Mouse (Mus musculus): ENCODE data around the gene Rims3. TPM values are rescaled to one million over a fixed set of nuclear protein-coding genes. Genes with fewer than 3 reads are reported as not detected.

Gene Rims3
- total RNA-seq (2021), result 10 to 100 TPM; 74.4 to 75.8 TPM

DNA sequence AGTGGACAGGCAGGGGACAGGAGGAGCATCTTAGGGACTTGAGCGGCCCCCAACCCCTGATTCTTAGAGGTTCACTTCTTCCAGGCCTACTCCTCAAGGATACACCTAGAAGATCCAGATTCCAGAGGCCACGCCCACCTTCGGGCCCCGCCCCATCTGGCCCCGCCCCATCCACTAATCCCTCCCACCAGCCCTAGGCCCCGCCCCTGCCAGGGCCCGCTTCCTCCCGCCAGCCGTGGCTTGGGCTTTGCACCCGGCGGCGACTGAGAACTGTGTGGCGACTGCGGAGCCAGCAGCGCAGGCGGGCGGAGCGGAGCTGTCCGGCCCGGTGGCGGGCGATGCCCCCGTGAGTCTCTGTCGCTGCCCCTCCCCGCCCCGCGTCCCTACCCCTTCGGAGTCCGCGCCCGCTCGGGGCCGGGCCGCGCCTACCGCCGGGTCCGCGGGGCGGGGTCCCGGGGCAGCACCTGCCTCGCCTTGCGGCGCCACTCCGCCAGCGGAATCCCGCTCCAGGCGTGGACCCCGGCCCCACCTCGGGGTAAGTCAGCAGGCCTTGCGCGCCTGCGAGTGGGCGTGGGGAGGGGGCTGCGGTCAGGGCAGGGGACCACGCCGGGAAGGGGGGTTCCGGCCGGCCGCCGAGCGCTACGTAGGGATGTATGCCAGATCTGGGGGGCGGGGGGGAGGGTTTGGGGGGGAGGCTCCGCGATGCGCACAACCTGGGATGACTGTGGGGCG, at the start of gene Rims3:
Gene Rims3, plus strand, starts transcription at position 229 of the 732 bp plus-strand sequence.
- DNase-seq, result peak; percentile 76

DNA sequence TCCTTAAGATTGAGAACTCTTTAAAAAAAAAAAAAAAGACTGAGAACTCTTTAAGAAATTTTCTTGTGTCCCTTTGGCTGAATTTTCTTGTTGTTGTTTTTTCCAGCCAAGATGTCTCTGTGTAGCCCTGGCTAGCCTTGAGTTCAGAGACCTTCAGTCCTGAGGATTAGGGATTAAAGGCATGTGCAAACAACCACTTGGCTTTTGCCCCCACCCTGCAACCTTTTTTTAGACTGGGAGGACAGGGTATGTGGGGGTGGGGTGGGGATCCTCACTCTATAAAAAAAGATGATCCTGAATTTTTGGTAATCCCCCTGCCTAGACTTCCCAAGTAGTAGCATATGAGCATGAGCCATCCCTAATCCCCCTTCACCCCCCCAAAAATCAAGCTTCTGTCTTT, 48.8 kb upstream of the Rims3 start:
- intact Hi-C loops (cut with DNase I), result no loop called here
- DNase-seq, result no peak

More for the DNA sequence above, at the start of gene Rims3:
- intact Hi-C loops (cut with DNase I), result loop anchor here (5.0 kb wide), 2 partner anchors 33 to 53 kb away; no protein-coding TSS in a partner anchor

DNA sequence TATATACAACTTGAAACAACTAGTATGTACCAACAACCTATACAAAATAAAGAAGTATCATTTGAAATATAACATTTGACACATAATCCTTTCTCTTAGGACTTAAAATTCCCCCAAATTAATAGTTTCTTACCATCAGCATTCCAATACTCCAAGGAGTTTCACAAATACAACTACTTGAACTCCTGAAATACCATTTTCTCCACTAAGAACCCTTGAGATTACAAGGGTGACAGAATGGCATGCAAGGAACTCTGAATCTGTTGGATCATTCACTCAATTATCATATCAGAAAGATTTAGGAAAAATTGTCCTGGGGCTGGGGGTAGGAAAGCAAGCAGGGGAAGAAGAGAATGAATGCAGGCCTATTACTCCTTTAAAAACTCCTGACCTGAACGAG, 40.9 kb upstream of the Rims3 start:
- intact Hi-C loops (cut with DNase I), result no loop called here
- DNase-seq, result no peak

- no peak for DNase-seq
- intact Hi-C loops (cut with DNase I), result no loop called here
These were observed 40.4 kb upstream of the Rims3 start for GRCm38 (mm10) chr4:120814171-120814570.

DNA sequence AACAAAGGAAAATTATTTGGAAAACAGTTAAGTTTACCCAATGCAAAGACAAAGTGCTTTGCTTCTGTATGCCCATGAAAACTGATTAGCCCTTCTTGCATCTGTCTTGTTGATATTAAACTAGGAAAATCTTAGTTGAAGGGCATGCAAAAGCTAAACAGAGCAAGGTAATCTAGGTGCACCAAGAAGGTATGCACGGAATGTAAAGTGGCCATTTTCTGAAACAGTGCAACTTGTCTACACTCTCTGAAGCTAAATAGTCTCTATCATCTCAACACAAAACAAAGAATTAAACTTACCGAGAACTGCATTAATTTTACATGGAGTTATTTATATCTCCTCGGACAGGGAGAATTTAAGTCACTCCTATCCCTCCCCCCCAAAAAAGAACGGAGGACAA, 39.5 kb upstream of the Rims3 start:
- intact Hi-C loops (cut with DNase I), result no loop called here
- no peak for DNase-seq

GRCm38 (mm10) chr4:120815622-120816334, 38.8 kb upstream of the Rims3 start:
- intact Hi-C loops (cut with DNase I), result no loop called here
- DNase-seq, result peak; percentile 71

- DNase-seq, result no peak
- intact Hi-C loops (cut with DNase I), result no loop called here
These were observed 37.4 kb upstream of the Rims3 start for GRCm38 (mm10) chr4:120817002-120817774.

- no peak for DNase-seq
These were observed 36.7 kb upstream of the Rims3 start for GRCm38 (mm10) chr4:120817951-120818350.

DNA sequence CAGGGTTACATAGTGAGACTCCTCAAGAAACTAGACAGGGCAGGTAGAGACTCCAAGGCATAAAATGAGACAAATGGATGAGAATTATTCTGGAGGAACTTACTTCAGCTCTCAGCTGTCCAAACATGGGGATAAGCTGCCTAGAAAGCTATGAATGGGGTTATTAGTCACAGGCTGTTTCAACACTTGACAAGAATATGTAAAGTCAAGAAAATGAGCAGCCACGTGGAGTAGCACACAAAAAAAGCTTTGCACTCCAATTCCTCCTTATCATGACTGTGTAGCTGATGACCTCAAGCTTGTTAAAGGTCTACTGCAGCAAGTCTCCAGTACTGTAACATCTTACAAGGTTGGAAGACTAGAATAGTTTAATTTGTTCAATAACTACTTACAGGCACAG, 35.3 kb upstream of the Rims3 start:
- DNase-seq, result no peak
- intact Hi-C loops (cut with DNase I), result no loop called here

More at GRCm38 (mm10) chr4:120817951-120818350, 36.7 kb upstream of the Rims3 start:
- intact Hi-C loops (cut with DNase I), result no loop called here

DNA sequence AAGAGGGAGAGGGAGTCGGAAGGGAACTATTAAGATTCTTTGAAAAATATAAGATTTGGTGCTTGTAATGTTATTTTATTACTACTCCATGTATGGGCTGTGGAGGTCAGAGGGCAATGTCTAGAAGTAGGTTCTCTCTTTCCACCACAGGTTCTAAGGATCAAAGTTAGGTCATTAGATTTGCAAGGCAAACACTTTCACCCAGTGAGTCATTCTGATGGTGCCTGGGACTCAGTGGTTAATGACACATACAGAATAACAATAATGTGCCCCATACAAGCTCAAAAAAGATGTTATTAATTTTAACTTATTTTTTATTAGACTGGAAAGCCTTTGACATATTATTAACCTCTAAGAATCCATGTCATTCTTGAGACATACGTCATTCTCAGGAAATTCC, 34.7 kb upstream of the Rims3 start:
- intact Hi-C loops (cut with DNase I), result no loop called here

GRCm38 (mm10) chr4:120822191-120822911, 32.3 kb upstream of the Rims3 start:
- DNase-seq, result no peak
- intact Hi-C loops (cut with DNase I), result no loop called here

More for the DNA sequence above, 34.7 kb upstream of the Rims3 start:
- DNase-seq, result no peak

- intact Hi-C loops (cut with DNase I), result no loop called here
- DNase-seq, result peak; percentile 99
These were observed 29.5 kb upstream of the Rims3 start for GRCm38 (mm10) chr4:120825100-120825553.

GRCm38 (mm10) chr4:120825577-120826326, 28.9 kb upstream of the Rims3 start:
- DNase-seq, result peak; percentile 99
- intact Hi-C loops (cut with DNase I), result no loop called here

DNA sequence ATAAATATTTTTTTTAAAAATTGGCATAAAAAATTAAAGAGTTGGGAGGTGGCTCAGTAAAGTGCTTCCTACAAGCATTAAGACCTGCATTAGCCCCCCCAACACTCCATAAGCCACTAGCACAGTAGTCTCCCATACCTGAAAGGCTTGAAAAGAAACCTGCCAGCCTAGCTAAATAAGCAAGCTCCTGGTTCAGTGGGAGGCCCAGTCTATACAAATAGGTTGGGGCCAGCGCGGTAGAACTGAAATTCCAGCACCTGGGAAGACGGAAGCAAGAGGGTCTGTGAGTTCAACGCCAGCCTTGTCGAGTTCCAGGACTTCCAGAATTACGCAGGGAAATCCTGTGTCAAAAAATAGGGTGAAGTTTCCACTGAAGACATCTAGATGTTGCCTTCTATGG, 28.2 kb upstream of the Rims3 start:
- intact Hi-C loops (cut with DNase I), result no loop called here
- no peak for DNase-seq

DNA sequence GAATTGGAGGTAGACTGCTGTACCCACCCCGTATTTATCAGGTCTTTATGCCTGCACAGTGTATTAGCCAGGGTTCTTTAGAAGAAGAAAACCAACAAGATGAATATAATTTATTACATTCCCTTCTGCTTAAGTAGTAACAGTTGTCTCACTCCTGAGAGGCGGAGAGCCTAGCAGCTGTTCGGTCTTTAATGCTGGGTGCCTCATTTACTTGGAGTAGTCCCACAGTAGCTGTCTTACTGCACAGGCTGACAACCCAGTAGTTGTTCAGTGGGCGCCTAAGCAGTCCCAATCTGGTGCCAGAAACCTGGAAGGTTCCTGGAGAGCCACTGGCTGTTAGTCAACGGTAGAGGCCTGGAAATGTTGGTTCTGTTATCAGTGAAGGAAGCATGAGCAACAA, 23.8 kb upstream of the Rims3 start:
- intact Hi-C loops (cut with DNase I), result no loop called here
- DNase-seq, result no peak

- DNase-seq, result no peak
- intact Hi-C loops (cut with DNase I), result no loop called here
These were observed 23.1 kb upstream of the Rims3 start, which contains the start of gene Nfyc for GRCm38 (mm10) chr4:120831472-120831871. Gene Nfyc (minus strand): TSS chr4:120831572.

DNA sequence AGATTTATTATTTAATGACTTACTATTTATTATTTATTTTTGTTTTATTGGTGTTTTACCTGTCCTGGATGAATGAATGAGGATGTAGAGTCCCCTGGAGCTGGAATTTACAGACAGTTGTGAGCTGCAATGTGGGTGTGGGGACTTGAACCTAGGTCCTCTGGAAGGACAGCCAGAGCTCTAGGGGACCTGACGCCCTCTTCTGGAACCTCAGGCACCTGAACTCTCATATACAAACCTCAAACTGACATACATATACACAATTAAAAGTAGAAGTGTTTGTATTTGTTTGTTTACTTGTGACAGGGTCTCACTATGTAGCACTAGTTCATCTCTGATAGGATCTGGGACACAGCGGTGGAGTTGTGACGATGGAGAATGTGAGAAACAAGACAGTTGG, 13.3 kb upstream of the Rims3 start:
- intact Hi-C loops (cut with DNase I), result no loop called here
- DNase-seq, result no peak

DNA sequence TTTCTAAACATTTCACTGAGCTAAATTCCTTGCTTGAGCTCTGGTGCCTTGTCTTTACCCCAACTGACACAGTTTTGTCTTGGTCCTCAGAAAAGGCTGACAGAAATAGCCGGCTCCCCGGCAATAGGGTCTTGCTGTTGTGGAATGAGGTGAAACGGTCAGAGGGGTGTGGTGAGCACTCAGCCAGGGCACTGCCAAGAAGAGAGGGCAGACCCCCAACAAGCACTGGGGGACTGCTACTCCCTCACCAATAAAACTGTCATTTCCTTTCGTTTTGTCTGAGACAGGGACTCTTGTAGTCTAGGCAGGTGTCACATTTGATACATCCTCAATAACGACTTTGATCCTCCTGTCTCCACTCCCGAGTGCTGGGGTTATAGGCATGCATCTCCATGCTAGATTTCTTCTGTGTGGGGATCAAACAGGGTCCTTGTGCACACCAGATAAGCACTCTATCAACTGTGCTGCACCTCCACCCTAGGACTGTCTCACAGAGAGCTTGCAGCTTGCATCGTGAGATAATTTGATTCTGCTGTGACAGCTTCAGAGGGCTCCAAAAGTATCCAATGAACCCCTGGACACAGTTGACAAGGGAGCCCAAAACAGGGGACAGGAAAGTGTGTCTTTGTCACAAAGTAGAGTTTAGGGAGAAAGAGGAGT, 10.1 kb upstream of the Rims3 start:
- intact Hi-C loops (cut with DNase I), result no loop called here
- no peak for DNase-seq

GRCm38 (mm10) chr4:120845098-120845497, 9.5 kb upstream of the Rims3 start:
- intact Hi-C loops (cut with DNase I), result no loop called here

More at GRCm38 (mm10) chr4:120845098-120845497, 9.5 kb upstream of the Rims3 start:
- no peak for DNase-seq

Data from left cerebral cortex, postnatal 4 days (tissue).